Mouse (Mus musculus): ENCODE measurements around the gene Mfrp. TPM values are rescaled to one million over a fixed set of nuclear protein-coding genes. Genes with fewer than 3 reads are reported as not detected.

The Mfrp gene
- total and polyA plus RNA-seq, 2 experiments from 2014 or later: 0.24 to 4.0 TPM

DNA sequence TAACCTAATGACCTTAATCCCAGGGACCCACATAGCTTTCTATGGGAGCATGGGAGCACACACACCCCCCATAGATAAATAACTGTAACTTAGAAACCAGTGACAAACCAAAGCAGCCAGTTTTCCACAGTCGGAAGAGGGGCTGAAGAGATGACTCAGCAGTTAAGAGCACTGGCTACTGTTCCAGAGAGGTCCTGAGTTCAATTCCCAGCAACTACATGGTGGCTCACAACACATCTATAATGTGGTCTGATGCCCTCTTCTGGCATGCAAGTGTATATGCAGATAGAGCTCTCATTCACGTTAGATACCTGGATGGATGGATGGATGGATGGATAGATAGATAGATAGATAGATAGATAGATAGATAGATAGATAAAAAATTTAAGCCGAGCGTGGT, 14.7 kb downstream of the Mfrp start:
- no peak overlapping the region for H3K9ac ChIP-seq (replicated peaks; ENCODE audit: low read length)
- WGBS: 87% methylated on average over 4 of the region's 4 CpGs
- no peak overlapping the region for H3K4me3 ChIP-seq (ENCODE audit: low read length)
- H3K9me3 ChIP-seq (ENCODE audit: low read length): no peaks in the 10 kb centered on the region
- peak; percentile 29; the same call in 1 of the 2 replicates for TF ChIP-seq CTCF (IDR thresholded peaks at IDR 0.05; ENCODE audit: low read depth)
- ATAC-seq (no peak), DNase-seq (ENCODE audit: low spot score) (no peak)
- no peaks in the 10 kb centered on the region for H3K36me3 ChIP-seq (ENCODE audit: insufficient read depth, low read length)
- H3K27ac ChIP-seq: no peak overlapping the region
- H3K4me2 ChIP-seq (ENCODE audit: low read depth, low read length): no peak overlapping the region
- H3K4me1 ChIP-seq (ENCODE audit: insufficient read depth, low read length): no peaks in the 10 kb centered on the region
- H3K27me3 ChIP-seq (ENCODE audit: insufficient read depth, low read length): no peaks in the 10 kb centered on the region

- no peak overlapping the region for H3K9ac ChIP-seq (replicated peaks; ENCODE audit: low read length)
- peak; percentile 36 for DNase-seq (ENCODE audit: low spot score)
- no peak for ATAC-seq
- no peaks in the 10 kb centered on the region for H3K9me3 ChIP-seq (ENCODE audit: low read length)
- no peak overlapping the region for H3K4me2 ChIP-seq (ENCODE audit: low read depth, low read length)
- H3K4me1 ChIP-seq (ENCODE audit: insufficient read depth, low read length): no peaks in the 10 kb centered on the region
- WGBS: 52% methylated on average over 5 of the region's 5 CpGs
- H3K4me3 ChIP-seq (ENCODE audit: low read length): no peak overlapping the region
- no peak overlapping the region for H3K27ac ChIP-seq
- TF ChIP-seq CTCF (IDR thresholded peaks at IDR 0.05; ENCODE audit: low read depth): peak; percentile 59
- no peaks in the 10 kb centered on the region for H3K27me3 ChIP-seq (ENCODE audit: insufficient read depth, low read length)
- no peaks in the 10 kb centered on the region for H3K36me3 ChIP-seq (ENCODE audit: insufficient read depth, low read length)
These were observed 17.5 kb downstream of the Mfrp start for GRCm38 (mm10) chr9:44119011-44119410.

GRCm38 (mm10) chr9:44119948-44120465, 18.5 kb downstream of the Mfrp start:
- H3K4me1 ChIP-seq (ENCODE audit: insufficient read depth, low read length): no peaks in the 10 kb centered on the region
- ATAC-seq: no peak
- H3K4me2 ChIP-seq (ENCODE audit: low read depth, low read length): no peak overlapping the region
- H3K27me3 ChIP-seq (ENCODE audit: insufficient read depth, low read length): no peaks in the 10 kb centered on the region
- WGBS: 78% methylated on average over 8 of the region's 8 CpGs
- H3K9ac ChIP-seq (replicated peaks; ENCODE audit: low read length): no peak overlapping the region
- no peaks in the 10 kb centered on the region for H3K36me3 ChIP-seq (ENCODE audit: insufficient read depth, low read length)
- no peak overlapping the region for H3K27ac ChIP-seq
- H3K4me3 ChIP-seq (ENCODE audit: low read length): no peak overlapping the region
- H3K9me3 ChIP-seq (ENCODE audit: low read length): no peaks in the 10 kb centered on the region
- TF ChIP-seq CTCF (IDR thresholded peaks at IDR 0.05; ENCODE audit: low read depth): no peak
- DNase-seq (ENCODE audit: low spot score): no peak

- WGBS: 68% methylated on average over 6 of the region's 6 CpGs
- no peak for ATAC-seq
These were observed 22.8 kb downstream of the Mfrp start for GRCm38 (mm10) chr9:44124317-44124716.

GRCm38 (mm10) chr9:44125026-44125425, 23.5 kb downstream of the Mfrp start:
- no peak overlapping the region for H3K4me3 ChIP-seq (ENCODE audit: low read length)
- no peaks in the 10 kb centered on the region for H3K27me3 ChIP-seq (ENCODE audit: insufficient read depth, low read length)
- TF ChIP-seq CTCF (IDR thresholded peaks at IDR 0.05; ENCODE audit: low read depth): no peak
- H3K27ac ChIP-seq: no peak overlapping the region
- H3K4me1 ChIP-seq (ENCODE audit: insufficient read depth, low read length): peaks cover 4% of the 10 kb centered on the region
- 30% methylated on average over 5 of the region's 5 CpGs for WGBS
- H3K9ac ChIP-seq (replicated peaks; ENCODE audit: low read length): no peak overlapping the region
- H3K4me2 ChIP-seq (ENCODE audit: low read depth, low read length): no peak overlapping the region
- H3K36me3 ChIP-seq (ENCODE audit: insufficient read depth, low read length): no peaks in the 10 kb centered on the region
- DNase-seq (ENCODE audit: low spot score) (no peak), ATAC-seq (no peak)
- no peaks in the 10 kb centered on the region for H3K9me3 ChIP-seq (ENCODE audit: low read length)

More at GRCm38 (mm10) chr9:44124317-44124716, 22.8 kb downstream of the Mfrp start:
- Histone ChIP-seq H3K4me1 (ENCODE audit: insufficient read depth, low read length) (peaks cover 4% of the 10 kb centered on the region), H3K4me2 (ENCODE audit: low read depth, low read length) (no peak overlapping the region), H3K27me3 (ENCODE audit: insufficient read depth, low read length) (no peaks in the 10 kb centered on the region), H3K27ac (no peak overlapping the region), H3K4me3 (ENCODE audit: low read length) (no peak overlapping the region), H3K9ac (replicated peaks; ENCODE audit: low read length) (no peak overlapping the region), H3K9me3 (ENCODE audit: low read length) (no peaks in the 10 kb centered on the region), H3K36me3 (ENCODE audit: insufficient read depth, low read length) (no peaks in the 10 kb centered on the region)
- peak; percentile 65 for TF ChIP-seq CTCF (IDR thresholded peaks at IDR 0.05; ENCODE audit: low read depth)
- DNase-seq (ENCODE audit: low spot score): no peak

DNA sequence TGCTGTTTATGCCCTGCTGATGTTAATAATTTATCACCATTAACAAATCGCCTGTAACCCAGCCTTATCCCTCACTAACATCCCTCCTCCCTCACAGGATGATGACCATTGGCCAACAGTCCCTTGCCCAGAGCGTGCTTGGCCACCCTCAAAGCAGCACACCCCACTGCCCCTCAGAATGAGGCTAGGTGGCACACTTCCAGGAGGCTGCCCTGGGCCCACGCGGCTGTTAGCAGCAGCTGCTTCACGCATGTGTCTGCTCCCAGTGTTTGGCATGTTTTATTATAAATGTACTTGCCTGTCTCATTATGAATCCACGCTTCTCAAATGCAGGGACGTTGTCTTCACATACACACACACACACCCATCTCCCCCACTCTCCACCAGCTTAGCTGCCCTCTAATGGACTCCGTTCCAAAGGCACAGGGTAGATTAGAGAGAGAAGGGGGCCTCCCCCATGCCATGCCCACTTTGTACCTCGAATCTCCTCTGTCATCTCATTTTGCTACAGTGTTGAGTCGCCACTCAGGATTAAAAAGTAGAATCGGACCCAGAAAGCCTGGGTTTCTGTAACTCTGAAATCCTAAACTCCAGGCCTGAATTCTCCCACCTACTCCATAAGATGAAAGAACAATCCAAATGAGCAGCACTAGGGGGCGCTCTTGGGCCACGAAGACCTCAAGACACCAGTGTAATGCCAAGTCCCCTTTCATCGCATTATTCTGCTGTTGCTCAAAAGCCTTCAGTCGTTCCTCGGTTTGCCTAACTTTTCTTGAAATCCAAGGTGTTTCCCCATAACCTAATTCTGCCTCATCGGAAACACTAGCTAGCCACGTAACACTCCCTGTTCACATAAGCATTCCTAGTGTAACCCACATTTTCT, 24.3 kb downstream of the Mfrp start:
- peak; percentile 89 for TF ChIP-seq CTCF (IDR thresholded peaks at IDR 0.05; ENCODE audit: low read depth)
- Histone ChIP-seq H3K9me3 (ENCODE audit: low read length) (no peaks in the 10 kb centered on the region), H3K4me1 (ENCODE audit: insufficient read depth, low read length) (peaks cover 4% of the 10 kb centered on the region), H3K4me3 (ENCODE audit: low read length) (no peak overlapping the region), H3K9ac (replicated peaks; ENCODE audit: low read length) (no peak overlapping the region), H3K4me2 (ENCODE audit: low read depth, low read length) (peak overlapping the region; percentile 27; the same call in 1 of the 2 replicates), H3K36me3 (ENCODE audit: insufficient read depth, low read length) (no peaks in the 10 kb centered on the region), H3K27me3 (ENCODE audit: insufficient read depth, low read length) (no peaks in the 10 kb centered on the region), H3K27ac (0 out of 2 replicates have a peak overlapping the region, but pooled peaks have one; percentile 11)
- 22% methylated on average over 18 of the region's 18 CpGs for WGBS
- ATAC-seq (peak; percentile 71), DNase-seq (ENCODE audit: low spot score) (peak; percentile 94)

- Histone ChIP-seq H3K9ac (replicated peaks; ENCODE audit: low read length) (no peak overlapping the region), H3K36me3 (ENCODE audit: insufficient read depth, low read length) (no peaks in the 10 kb centered on the region), H3K27ac (no peak overlapping the region), H3K4me2 (ENCODE audit: low read depth, low read length) (no peak overlapping the region), H3K4me1 (ENCODE audit: insufficient read depth, low read length) (peaks cover 4% of the 10 kb centered on the region), H3K9me3 (ENCODE audit: low read length) (no peaks in the 10 kb centered on the region), H3K4me3 (ENCODE audit: low read length) (no peak overlapping the region), H3K27me3 (ENCODE audit: insufficient read depth, low read length) (no peaks in the 10 kb centered on the region)
- no peak for ATAC-seq
- DNase-seq (ENCODE audit: low spot score): no peak
- 86% methylated on average over 3 of the region's 3 CpGs for WGBS
- no peak for TF ChIP-seq CTCF (IDR thresholded peaks at IDR 0.05; ENCODE audit: low read depth)
These were observed 25.2 kb downstream of the Mfrp start for GRCm38 (mm10) chr9:44126746-44127145.
